Mouse (Mus musculus) midbrain, embryonic 13.5 days (tissue): Measurements from ENCODE around the gene Cox17. TPM values are rescaled to one million over a fixed set of nuclear protein-coding genes. Genes with fewer than 3 reads are reported as not detected.

Source experiments
- ATAC-seq: fragments of 200-750 bp; cut with Nextera tagmentation; 2 replicates; pipeline ENCODE4 v1.8.0; 2017; ENCODE audit warnings: mild to moderate bottlenecking, moderate TSS enrichment, moderate library complexity
- H3K27ac ChIP-seq: fragments of 300-500 bp; sonication (generic); 2 replicates; pipeline ENCODE4 v1.5.1; 2015; ENCODE audit warnings: inconsistent platforms, mild to moderate bottlenecking, moderate library complexity
- H3K27me3 ChIP-seq: fragments of 300-500 bp; sonication (generic); 2 replicates; pipeline ENCODE4 v1.6.1; 2015; ENCODE audit warnings: mild to moderate bottlenecking, inconsistent platforms
- H3K36me3 ChIP-seq: fragments of 300-500 bp; sonication (generic); 2 replicates; pipeline ENCODE4 v1.6.1; 2015; ENCODE audit warnings: mild to moderate bottlenecking, inconsistent platforms
- H3K4me1 ChIP-seq: fragments of 300-500 bp; sonication (generic); replicated peaks from 2 replicates; pipeline ENCODE4 v1.6.1; 2015; ENCODE audit warnings: inconsistent platforms
- H3K4me2 ChIP-seq: fragments of 300-500 bp; sonication (generic); replicated peaks from 2 replicates; pipeline ENCODE4 v1.6.1; 2015; ENCODE audit warnings: moderate library complexity, mild to moderate bottlenecking, inconsistent platforms
- H3K4me3 ChIP-seq: fragments of 300-500 bp; sonication (generic); replicated peaks from 2 replicates; pipeline ENCODE4 v1.5.1; 2015; ENCODE audit warnings: mild to moderate bottlenecking, inconsistent platforms
- H3K9ac ChIP-seq: fragments of 300-500 bp; sonication (generic); replicated peaks from 2 replicates; pipeline ENCODE4 v1.6.1; 2015; ENCODE audit warnings: mild to moderate bottlenecking, inconsistent platforms
- H3K9me3 ChIP-seq: fragments of 300-500 bp; sonication (generic); 2 replicates; pipeline ENCODE4 v1.6.1; 2016; ENCODE audit warnings: mild to moderate bottlenecking, inconsistent platforms
- WGBS: fragments of 180-500 bp; shearing (Covaris S2); methylation state at CpG from one replicate; pipeline ENCODE4 v1.1.7; 2015; 5-methylcytosine and 5-hydroxymethylcytosine counted together
- polyA plus RNA-seq: library from polyadenylated mRNA; unstranded; fragments of >200 nt; fragmentation: Nextera tagmentation; extraction: Ambion mirVana; gene quantifications from 2 replicates; pipeline ENCODE4 v1.2.1, GENCODE M21; 2015

Cox17 gene
- polyA plus RNA-seq, 1 experiment from 2014 or later: 108 TPM

DNA sequence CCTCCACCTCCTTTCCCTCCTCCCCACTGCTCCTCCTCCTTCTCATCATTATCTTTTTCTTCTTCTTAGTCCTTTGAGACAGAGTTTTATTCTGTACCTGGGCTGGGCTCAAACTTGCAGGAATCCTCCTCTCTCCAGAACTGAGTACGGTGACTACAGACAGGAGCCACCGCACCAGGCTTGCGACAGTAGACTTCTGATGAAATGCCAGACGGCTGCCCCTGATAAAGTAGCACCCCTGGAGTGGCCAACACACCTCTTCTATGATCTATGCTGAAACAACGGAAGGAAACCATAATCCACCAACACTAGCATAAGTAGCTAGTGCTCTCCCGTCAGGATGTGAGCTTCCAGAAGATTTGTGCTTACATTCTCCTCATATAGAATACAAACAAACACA, 40.6 kb downstream of the Cox17 start:
- H3K27me3 ChIP-seq: no peaks in the 10 kb centered on the region
- no peak overlapping the region for H3K9ac ChIP-seq
- WGBS: 89% methylated on average over 6 of the region's 6 CpGs
- no peaks in the 10 kb centered on the region for H3K4me1 ChIP-seq
- no peak overlapping the region for H3K27ac ChIP-seq
- H3K4me2 ChIP-seq: no peak overlapping the region
- no peaks in the 10 kb centered on the region for H3K36me3 ChIP-seq
- no peak overlapping the region for H3K4me3 ChIP-seq
- no peak for ATAC-seq
- no peaks in the 10 kb centered on the region for H3K9me3 ChIP-seq

DNA sequence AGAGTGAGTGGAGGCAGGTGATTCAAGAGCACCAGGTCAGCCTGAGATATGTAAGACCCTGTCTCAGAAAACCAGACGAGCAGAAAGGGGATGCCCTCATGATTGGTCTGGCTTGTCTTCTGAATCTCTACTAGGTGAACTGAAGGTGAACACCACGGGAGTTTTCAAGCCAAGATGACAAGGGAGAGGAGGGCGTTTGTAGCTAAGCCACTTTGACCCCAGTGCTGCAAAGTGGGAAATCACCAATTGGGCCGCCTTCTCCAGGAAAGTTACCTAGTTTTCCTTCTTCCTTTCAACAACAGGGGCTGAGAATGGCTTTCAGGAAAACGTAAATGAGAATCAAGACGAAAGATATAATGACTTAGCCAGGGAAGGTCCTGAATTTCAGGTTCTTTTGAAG, 42.0 kb downstream of the Cox17 start:
- H3K9ac ChIP-seq: no peak overlapping the region
- H3K27me3 ChIP-seq: no peaks in the 10 kb centered on the region
- no peak for ATAC-seq
- no peaks in the 10 kb centered on the region for H3K9me3 ChIP-seq
- H3K4me3 ChIP-seq: no peak overlapping the region
- H3K36me3 ChIP-seq: no peaks in the 10 kb centered on the region
- no peak overlapping the region for H3K27ac ChIP-seq
- 79% methylated on average over 6 of the region's 6 CpGs for WGBS
- no peak overlapping the region for H3K4me2 ChIP-seq
- H3K4me1 ChIP-seq: no peaks in the 10 kb centered on the region

DNA sequence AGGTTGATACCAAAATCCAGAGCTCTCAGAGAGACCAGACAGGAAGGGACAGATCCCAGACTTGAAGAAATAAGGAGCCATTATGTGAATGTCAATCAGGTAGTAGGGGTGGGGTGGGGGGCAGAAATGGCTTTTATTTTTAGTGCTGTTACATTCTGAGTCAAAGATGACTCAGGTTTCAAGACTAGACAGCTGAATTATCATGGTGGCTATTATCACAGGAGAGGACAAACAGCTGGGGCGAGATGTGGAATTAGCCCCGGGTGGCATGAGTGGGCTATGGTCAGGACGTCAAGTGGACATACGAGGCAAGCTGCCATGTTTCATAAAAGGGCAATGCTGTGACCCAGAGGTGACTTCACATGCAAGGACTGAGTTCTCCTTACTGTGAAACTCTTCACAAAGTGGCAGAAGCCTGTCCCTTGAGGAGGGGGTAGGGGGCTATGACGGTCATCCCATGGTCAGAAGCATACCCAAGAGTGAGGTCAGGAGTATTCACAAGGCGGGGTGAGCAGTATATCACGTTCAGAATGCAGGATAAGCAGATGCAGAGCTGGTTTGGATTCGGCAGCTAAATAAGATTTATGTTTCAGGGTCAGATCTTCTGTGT, 42.6 kb downstream of the Cox17 start:
- Histone ChIP-seq H3K4me3 (no peak overlapping the region), H3K27me3 (no peaks in the 10 kb centered on the region), H3K9ac (no peak overlapping the region), H3K36me3 (no peaks in the 10 kb centered on the region), H3K4me2 (no peak overlapping the region), H3K4me1 (no peaks in the 10 kb centered on the region), H3K9me3 (no peaks in the 10 kb centered on the region), H3K27ac (no peak overlapping the region)
- WGBS: 82% methylated on average over 8 of the region's 8 CpGs
- no peak for ATAC-seq

DNA sequence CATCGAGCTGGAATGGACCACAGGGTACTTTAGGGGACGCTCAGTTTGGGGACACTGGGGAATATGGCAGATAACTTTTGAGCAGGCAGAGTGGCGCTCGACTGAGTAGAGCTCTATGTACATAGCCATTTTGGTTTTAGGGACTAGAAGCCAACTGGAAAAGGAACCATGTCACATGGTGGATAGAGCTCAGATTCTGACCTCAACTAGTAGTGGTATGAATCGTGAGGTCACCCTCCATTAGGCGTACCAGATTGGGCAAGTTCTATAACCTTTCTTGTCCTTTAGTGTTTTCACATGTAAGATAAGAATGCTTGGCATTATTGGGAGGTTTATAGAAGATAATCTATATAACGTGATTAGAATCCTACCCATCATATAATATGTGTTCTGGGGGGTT, 43.5 kb downstream of the Cox17 start:
- Histone ChIP-seq H3K9me3 (no peaks in the 10 kb centered on the region), H3K36me3 (no peaks in the 10 kb centered on the region), H3K4me2 (no peak overlapping the region), H3K4me3 (no peak overlapping the region), H3K4me1 (no peaks in the 10 kb centered on the region), H3K9ac (no peak overlapping the region), H3K27ac (no peak overlapping the region), H3K27me3 (no peaks in the 10 kb centered on the region)
- ATAC-seq: no peak
- WGBS: 93% methylated on average over 7 of the region's 7 CpGs

DNA sequence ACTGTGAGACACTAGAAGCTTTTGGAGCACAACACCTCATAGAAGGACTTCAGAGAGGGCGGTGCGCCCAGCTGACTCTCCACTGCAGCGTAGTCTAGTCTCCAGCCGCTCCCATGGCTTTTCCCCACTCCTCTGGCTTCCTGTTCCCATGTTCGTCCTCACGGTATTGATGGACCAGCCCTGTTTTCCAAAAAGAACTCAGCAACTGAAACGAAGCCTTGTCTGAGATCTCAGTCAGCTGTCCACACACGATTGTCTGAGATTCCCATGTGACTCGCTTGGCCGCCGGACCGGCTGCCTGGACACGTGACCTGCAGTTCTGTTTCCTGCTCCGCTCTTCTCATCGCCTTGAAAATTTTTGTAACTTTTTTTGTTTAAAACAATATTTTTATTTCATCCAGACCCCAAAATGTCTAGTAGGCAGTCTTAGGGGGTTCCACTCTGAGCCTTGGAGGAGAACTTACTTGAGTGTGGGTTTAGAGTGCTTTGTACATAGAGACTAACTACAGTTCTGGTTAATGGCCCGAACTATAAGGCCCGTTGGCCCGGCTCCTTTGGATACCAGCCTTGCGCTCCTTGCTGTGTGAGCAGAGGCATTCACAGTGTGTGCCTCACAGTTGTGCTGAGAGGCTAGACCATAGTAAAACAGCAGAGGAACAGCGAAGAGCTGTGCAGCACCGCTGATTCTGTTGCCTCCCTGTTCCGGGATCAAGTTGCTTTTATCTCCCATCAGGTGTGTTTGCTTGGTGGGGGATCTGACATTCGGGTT, 45.5 kb downstream of the Cox17 start:
- Histone ChIP-seq H3K4me2 (no peak overlapping the region), H3K27ac (no peak overlapping the region), H3K4me3 (no peak overlapping the region), H3K36me3 (no peaks in the 10 kb centered on the region), H3K27me3 (no peaks in the 10 kb centered on the region), H3K9me3 (no peaks in the 10 kb centered on the region), H3K4me1 (no peaks in the 10 kb centered on the region), H3K9ac (no peak overlapping the region)
- WGBS: 85% methylated on average over 23 of the region's 23 CpGs
- no peak for ATAC-seq

DNA sequence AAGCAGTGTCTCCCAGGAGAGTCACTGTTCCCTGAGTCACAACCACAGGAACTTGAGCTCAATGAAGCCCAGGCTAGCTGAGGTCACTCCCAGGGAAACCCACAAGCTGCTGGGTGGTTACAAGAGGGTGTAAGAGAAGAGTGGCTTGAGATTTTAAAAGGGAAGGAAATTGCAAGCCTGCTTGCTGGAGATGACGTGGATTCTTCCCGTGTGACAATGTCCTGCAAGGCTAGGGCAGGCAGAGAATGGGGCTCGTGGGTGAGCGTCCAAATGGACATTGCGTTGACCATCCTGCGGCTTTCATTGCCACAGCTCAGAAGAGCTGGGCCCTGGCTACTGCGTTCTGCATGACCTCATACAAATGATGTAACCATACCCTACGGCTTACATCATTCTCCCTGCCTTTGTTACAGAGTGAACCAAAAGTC, 47.4 kb downstream of the Cox17 start:
- Histone ChIP-seq H3K36me3 (no peaks in the 10 kb centered on the region), H3K9ac (no peak overlapping the region), H3K4me3 (no peak overlapping the region), H3K9me3 (no peaks in the 10 kb centered on the region), H3K27ac (no peak overlapping the region), H3K27me3 (no peaks in the 10 kb centered on the region), H3K4me2 (no peak overlapping the region), H3K4me1 (peaks cover 2% of the 10 kb centered on the region)
- ATAC-seq: no peak
- 88% methylated on average over 8 of the region's 8 CpGs for WGBS

DNA sequence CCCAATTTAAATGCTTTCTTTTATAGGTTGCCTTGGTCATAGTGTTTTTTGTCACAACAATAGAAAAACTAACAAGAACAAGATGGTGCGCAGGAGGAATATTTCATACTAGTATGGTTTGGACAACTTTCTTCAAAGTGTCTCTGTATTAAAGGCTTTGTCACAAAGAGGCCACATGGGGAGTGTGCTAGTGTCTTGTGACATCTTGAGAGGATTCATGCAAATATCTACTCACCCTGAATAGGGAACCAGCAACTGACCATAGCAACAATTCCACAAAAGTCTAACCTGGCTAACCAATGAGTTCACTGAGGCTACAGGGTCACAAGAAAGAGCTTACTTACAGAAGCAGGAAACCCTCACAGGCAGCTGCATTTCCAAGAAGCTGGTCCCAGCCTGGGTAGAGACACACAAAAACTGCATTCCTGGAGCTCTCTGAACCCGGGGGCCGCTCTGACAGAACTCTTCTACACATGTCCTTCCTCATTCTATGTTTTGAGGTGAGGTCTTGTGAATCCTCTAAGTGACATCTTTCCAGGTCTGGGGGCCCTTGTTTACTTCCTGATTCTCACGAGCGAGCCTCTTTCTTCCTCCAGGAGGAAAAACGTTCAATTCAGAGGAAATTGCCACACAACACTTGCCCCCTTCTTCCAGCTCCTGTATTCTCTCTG, 48.4 kb downstream of the Cox17 start:
- Histone ChIP-seq H3K4me1 (peaks cover 12% of the 10 kb centered on the region), H3K9ac (no peak overlapping the region), H3K27ac (no peak overlapping the region), H3K27me3 (no peaks in the 10 kb centered on the region), H3K9me3 (no peaks in the 10 kb centered on the region), H3K4me3 (no peak overlapping the region), H3K36me3 (no peaks in the 10 kb centered on the region), H3K4me2 (no peak overlapping the region)
- 76% methylated on average over 6 of the region's 6 CpGs for WGBS
- ATAC-seq: no peak

DNA sequence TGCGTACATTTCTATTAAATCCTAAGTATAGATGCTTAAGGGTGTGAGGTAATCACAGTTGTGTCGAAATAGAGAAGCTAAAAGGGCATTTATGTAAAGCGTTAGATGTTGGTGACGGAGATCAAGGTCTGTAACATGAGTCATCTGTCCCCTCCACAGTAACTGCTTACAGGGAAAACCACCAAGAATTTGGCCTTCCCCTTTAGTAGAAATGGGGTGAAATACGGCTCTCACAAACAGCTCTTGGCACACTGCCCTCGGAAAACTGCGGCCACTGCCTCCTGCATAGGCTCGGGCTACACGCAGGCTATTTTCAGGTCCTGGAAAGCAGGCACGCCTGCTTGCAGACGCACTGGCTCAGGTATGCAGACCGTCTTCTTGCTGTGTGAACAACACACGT, 49.4 kb downstream of the Cox17 start:
- Histone ChIP-seq H3K27ac (no peak overlapping the region), H3K9ac (no peak overlapping the region), H3K4me1 (peaks cover 16% of the 10 kb centered on the region), H3K4me3 (no peak overlapping the region), H3K36me3 (no peaks in the 10 kb centered on the region), H3K4me2 (no peak overlapping the region), H3K9me3 (no peaks in the 10 kb centered on the region), H3K27me3 (no peaks in the 10 kb centered on the region)
- ATAC-seq: no peak
- WGBS: 88% methylated on average over 13 of the region's 13 CpGs

DNA sequence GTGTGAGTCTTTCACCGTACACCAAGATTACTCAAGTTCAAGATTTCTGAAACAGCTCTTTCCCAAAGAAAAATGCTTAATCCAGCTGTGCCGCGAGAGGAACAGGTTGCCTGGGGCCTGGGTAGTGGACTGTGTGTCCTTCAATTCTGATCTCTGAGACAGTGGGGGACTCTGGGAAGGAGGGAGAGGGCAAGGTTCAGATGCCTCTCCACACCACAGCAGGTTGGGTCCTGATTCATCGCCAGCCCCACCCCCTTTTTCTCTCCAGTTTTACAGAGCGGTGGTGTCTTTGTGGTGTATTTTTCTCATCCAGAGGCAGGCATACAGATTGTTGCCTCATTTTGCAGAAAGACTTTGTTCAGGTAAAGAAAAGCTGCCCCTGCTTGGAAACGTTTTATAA, 51.5 kb downstream of the Cox17 start:
- peaks cover 16% of the 10 kb centered on the region for H3K4me1 ChIP-seq
- no peak overlapping the region for H3K4me3 ChIP-seq
- no peaks in the 10 kb centered on the region for H3K27me3 ChIP-seq
- ATAC-seq: no peak
- no peaks in the 10 kb centered on the region for H3K36me3 ChIP-seq
- no peak overlapping the region for H3K27ac ChIP-seq
- H3K4me2 ChIP-seq: no peak overlapping the region
- 89% methylated on average over 6 of the region's 6 CpGs for WGBS
- no peaks in the 10 kb centered on the region for H3K9me3 ChIP-seq
- no peak overlapping the region for H3K9ac ChIP-seq

DNA sequence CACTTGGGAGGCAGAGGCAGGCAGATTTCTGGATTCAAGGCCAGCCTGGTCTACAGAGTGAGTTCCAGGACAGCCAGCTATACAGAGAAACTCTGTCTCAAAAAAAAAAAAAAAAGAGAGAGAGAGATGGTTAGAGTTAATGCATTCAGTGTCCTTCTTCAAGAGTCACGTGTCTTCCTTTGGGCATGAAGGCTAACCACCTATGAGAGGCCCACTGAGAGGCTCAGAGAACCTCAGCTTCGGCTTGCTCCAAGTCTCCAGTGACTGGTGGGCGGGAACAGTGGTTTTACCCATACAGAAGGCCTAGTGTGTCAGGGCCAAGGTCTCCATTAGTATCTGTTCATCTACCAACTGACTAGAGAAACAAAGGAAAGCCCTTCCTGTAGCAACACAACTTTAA, 52.3 kb downstream of the Cox17 start:
- WGBS: 62% methylated on average over 3 of the region's 3 CpGs
- Histone ChIP-seq H3K4me2 (peak overlapping the region; percentile 56), H3K9me3 (no peaks in the 10 kb centered on the region), H3K9ac (peak overlapping the region; percentile 63; the same call in 1 of the 2 replicates), H3K4me3 (no peak overlapping the region), H3K4me1 (peaks cover 16% of the 10 kb centered on the region), H3K27ac (peak overlapping the region; percentile 80), H3K27me3 (no peaks in the 10 kb centered on the region), H3K36me3 (no peaks in the 10 kb centered on the region)
- peak; percentile 32 for ATAC-seq

DNA sequence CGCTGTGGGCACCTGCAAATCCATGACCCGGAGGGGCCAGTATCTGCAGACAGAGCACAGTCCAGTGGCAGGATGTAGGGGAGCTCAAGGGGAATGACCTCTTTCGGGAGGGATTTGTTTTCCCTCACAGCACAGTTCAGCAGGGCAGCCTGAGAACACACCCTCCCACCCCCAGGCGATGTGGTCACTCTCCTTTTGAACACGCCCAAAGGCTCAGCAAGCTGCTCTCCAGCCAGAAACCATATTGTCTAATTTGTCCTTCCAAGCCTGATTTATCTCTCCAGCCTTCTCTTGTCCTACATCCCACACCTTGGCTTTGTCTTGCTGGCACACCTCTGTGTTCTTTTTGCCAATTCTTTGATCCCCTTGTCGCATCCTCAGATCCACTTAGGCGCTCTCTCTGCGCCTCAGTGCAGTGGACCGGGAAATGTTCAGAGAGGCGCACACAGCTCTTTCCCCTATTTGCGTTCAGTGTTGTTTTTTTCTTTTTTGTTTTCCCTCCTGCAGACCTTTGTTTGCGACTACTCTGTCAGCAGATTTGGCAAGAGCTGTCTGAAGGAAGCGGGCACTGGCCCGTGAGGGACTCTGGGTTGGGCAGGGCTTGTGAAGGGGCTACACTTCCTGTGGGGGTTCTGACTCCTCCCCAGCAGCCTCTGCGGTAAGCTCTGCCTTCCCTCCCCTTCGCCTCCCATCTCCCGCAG, 52.9 kb downstream of the Cox17 start:
- Histone ChIP-seq H3K4me3 (peak overlapping the region; percentile 31), H3K27ac (peak overlapping the region; percentile 80), H3K9ac (peak overlapping the region; percentile 63), H3K27me3 (no peaks in the 10 kb centered on the region), H3K4me1 (peaks cover 16% of the 10 kb centered on the region), H3K4me2 (peak overlapping the region; percentile 56), H3K36me3 (no peaks in the 10 kb centered on the region), H3K9me3 (no peaks in the 10 kb centered on the region)
- WGBS: 9% methylated on average over 17 of the region's 17 CpGs
- peak; percentile 96 for ATAC-seq
